Mouse (Mus musculus) small intestine, adult 2 months (tissue): ENCODE data around the gene Slc28a1.

ENCODE experiments used
- CTCF ChIP-seq: fragments of 200-500 bp; IDR thresholded peaks from 2 replicates; pipeline ENCODE4 v1.5.1; 2012; ENCODE audit warnings: low read depth, mild to moderate bottlenecking, control low read depth, inconsistent platforms, low read length, moderate library complexity, mixed read lengths; ENCODE audit not compliant: insufficient replicate concordance, insufficient read length; ENCODE audit errors: extremely low read depth
- POLR2A ChIP-seq: fragments of 200-500 bp; IDR thresholded peaks from 2 replicates; pipeline ENCODE4 v1.6.1; 2012; ENCODE audit warnings: low read depth, mild to moderate bottlenecking, control low read depth, inconsistent platforms, low read length, moderate library complexity

GRCm38 (mm10) chr7:81137292-81137691 lies 22.7 kb downstream of the Slc28a1 start:
- TF ChIP-seq CTCF (no peak), POLR2A (no peak)
